Comparison of ENCODE assay signal across 14 mouse cellular contexts in the genomic region with DNA sequence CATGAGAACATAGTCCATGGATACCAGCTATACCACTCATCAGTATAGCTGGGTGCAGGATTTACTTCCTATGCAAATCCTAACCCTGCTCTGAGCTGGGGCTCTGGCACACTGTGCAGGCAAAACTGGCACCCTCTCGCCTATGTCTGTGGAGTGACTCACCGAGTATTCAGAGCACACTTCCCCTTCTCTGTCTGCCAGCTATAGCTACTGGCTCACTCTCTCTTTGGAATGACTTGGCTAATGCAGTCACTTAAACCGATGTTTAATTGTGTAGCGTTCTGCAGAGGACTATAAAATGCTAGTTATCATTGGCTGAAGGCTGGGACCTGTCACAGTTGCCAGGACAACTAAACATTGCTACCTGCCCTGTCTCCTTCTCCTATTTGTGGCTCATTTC.
DNase-seq lines count a peak whose midpoint lies in the region; ATAC-seq lines count a peak whose summit lies in the region.
"Had no signal": no experiment of that assay in that cellular context is flagged by ENCODE, and none has a peak within 500 bp of the region (broad histone marks: within the 10 kb centered on the region; RNA-seq: fewer than 3 reads in every experiment).

No protein-coding gene starts in this region.

- no peaks in the 10 kb centered on the region for H3K36me3 ChIP-seq in hindbrain, embryonic 16.5 days (ENCODE audit: control insufficient read depth, insufficient read depth, low read length)
- no peaks in the 10 kb centered on the region for H3K36me3 ChIP-seq in hindbrain, embryonic 10.5 days
- H3K36me3 ChIP-seq: heart, embryonic 12.5 days; neural tube, embryonic 13.5 days had no signal

- DNase-seq in adrenal gland, postnatal 25 days: peak; percentile 2
- DNase-seq in adrenal gland, postnatal 10 days: no peak
- DNase-seq in hindbrain, embryonic 10.5 days (ENCODE audit: low spot score): no peak
- DNase-seq in MN1 (ENCODE audit: low spot score): peak; percentile 30
- DNase-seq in left cerebral cortex, postnatal 14 days (ENCODE audit: low spot score in 2 of 2): peak; percentile 37 to 42
- DNase-seq in gastrocnemius, postnatal 10 days: no peak
- DNase-seq in retina, embryonic 14.5 days (ENCODE audit: low spot score): no peak
- DNase-seq: adrenal gland, adult 2 months; lung, adult 18-20 months; spleen, adult 18-20 months; thymus, postnatal 25 days had no signal

- peak; percentile 81 for ATAC-seq in hindbrain, embryonic 16.5 days

- WGBS in hindbrain, embryonic 16.5 days: 68% methylated on average over 4 of the region's 4 CpGs
- 92% methylated on average over 4 of the region's 4 CpGs for WGBS in hindbrain, embryonic 10.5 days

- intact Hi-C loops in left cerebral cortex, postnatal 14 days (cut with DNase I): loop anchor here (5.0 kb wide), 1 partner anchor 82 kb away; no protein-coding TSS in a partner anchor

- no peaks in the 10 kb centered on the region for H3K9me3 ChIP-seq in hindbrain, embryonic 16.5 days (ENCODE audit: control insufficient read depth, low read length)
- H3K9me3 ChIP-seq in hindbrain, embryonic 10.5 days: no peaks in the 10 kb centered on the region
- H3K9me3 ChIP-seq: heart, embryonic 12.5 days; neural tube, embryonic 13.5 days had no signal

- H3K27ac ChIP-seq in hindbrain, embryonic 16.5 days (ENCODE audit: low read depth, low read length): no peak overlapping the region
- H3K27ac ChIP-seq in hindbrain, embryonic 10.5 days: no peak overlapping the region
- H3K27ac ChIP-seq: neural tube, embryonic 13.5 days had no signal

- H3K4me3 ChIP-seq in hindbrain, embryonic 16.5 days (ENCODE audit: low read length): no peak overlapping the region
- H3K4me3 ChIP-seq in hindbrain, embryonic 10.5 days: no peak overlapping the region
- H3K4me3 ChIP-seq: heart, embryonic 12.5 days; neural tube, embryonic 13.5 days had no signal

- H3K27me3 ChIP-seq in hindbrain, embryonic 16.5 days (replicated peaks; ENCODE audit: control insufficient read depth, insufficient read depth, low read length): no peaks in the 10 kb centered on the region
- no peaks in the 10 kb centered on the region for H3K27me3 ChIP-seq in hindbrain, embryonic 10.5 days (ENCODE audit: insufficient read depth, poor library complexity, severe bottlenecking)
- H3K27me3 ChIP-seq: heart, embryonic 12.5 days; neural tube, embryonic 13.5 days had no signal

- no peak overlapping the region for H3K9ac ChIP-seq in hindbrain, embryonic 16.5 days (ENCODE audit: low read depth, low read length)
- H3K9ac ChIP-seq: heart, embryonic 12.5 days; neural tube, embryonic 13.5 days had no signal

- no peak overlapping the region for H3K4me2 ChIP-seq in hindbrain, embryonic 16.5 days (ENCODE audit: low read length)
- H3K4me2 ChIP-seq: heart, embryonic 12.5 days; neural tube, embryonic 13.5 days had no signal

- H3K4me1 ChIP-seq in hindbrain, embryonic 16.5 days (ENCODE audit: control insufficient read depth, insufficient read depth, low read depth, low read length): no peaks in the 10 kb centered on the region
- no peaks in the 10 kb centered on the region for H3K4me1 ChIP-seq in hindbrain, embryonic 10.5 days (replicated peaks)
- H3K4me1 ChIP-seq: heart, embryonic 12.5 days; neural tube, embryonic 13.5 days had no signal

Comparison
In these comparisons a context has a peak if more than half of its experiments do, and no peak if none do; other contexts are left out.
1. DNase-seq: peak in adrenal gland, postnatal 25 days (single experiment), MN1 (single experiment) and left cerebral cortex, postnatal 14 days (2 of 2); none in adrenal gland, postnatal 10 days (single experiment), hindbrain, embryonic 10.5 days (single experiment), gastrocnemius, postnatal 10 days (single experiment) and retina, embryonic 14.5 days (single experiment).